In the genomic region with DNA sequence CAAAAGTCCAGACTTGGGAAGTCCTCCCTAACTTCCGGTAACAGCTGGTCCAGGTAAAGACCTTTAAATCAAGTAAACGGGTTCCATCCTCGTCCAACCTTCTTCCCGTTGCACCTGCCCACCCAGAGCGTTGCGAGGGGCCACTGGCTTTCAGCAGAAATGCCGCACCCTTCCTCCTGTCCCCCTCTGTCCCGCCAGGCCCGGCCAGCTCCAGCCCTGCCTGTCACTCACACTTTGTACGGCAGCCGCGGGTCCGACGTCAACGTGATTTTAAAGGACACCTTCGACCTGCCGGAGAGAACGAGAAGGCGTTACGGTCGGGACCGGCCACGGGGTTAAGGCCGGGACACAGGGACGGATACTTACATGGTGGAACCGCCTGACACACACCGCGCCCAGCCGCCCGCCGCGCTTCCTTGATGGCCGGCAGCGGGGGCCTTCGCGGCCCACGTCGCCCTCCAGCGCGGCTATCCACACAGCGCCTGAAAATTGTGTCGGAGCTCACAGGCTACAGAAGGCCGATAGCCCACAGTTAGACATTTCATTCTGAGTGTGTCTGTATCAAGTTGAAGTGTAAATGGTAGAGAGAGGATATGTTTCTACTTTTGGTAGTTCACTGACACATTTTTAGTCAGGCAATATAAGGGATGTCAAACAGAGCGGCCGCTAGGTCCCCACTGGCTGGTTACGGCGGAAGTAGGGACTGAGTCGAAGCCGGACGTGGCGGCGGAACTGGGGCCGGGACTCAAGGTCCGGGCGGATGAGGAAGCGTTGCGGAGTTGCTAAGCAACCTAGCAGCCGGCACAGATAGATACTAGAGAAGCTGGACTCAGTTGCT, we compare ENCODE assay signal across 8 mouse cellular contexts. TPM values are rescaled to one million over a fixed set of nuclear protein-coding genes. Genes with fewer than 3 reads are reported as not detected.
DNase-seq lines count a peak whose midpoint lies in the region; ATAC-seq lines count a peak whose summit lies in the region.

A gene (minus strand): TSS at position 448 of the 838 bp plus-strand sequence.

- ATAC-seq in intestine, embryonic 14.5 days (replicated peaks; ENCODE audit: low FRiP score, low TSS enrichment, low read depth), result peak; percentile 98

- peak within 1 kb of the TSS; percentile 84 for H3K9ac ChIP-seq in intestine, embryonic 14.5 days (ENCODE audit: low read length)

- under 1% methylated on average over 58 of the region's 58 CpGs for WGBS in intestine, embryonic 14.5 days

- H3K4me1 ChIP-seq in intestine, embryonic 14.5 days (replicated peaks; ENCODE audit: control insufficient read depth, insufficient read depth, low read length), result peaks cover 7% of the 10 kb centered on the region; the same call in 1 of the 2 replicates

- no peaks in the 10 kb centered on the region for H3K9me3 ChIP-seq in intestine, embryonic 14.5 days (ENCODE audit: control insufficient read depth, low read length)

- intact Hi-C loops in left cerebral cortex, postnatal 14 days (cut with DNase I), result loop anchor here (10.0 kb wide), 2 partner anchors 291 to 339 kb away; a partner anchor contains a TSS

- H3K27ac ChIP-seq in intestine, embryonic 14.5 days (ENCODE audit: low read depth), result peak within 1 kb of the TSS; percentile 77; the same call in 1 of the 2 replicates

- peaks cover 32% of the 10 kb centered on the region for H3K36me3 ChIP-seq in intestine, embryonic 14.5 days (ENCODE audit: control insufficient read depth, insufficient read depth, low read length)

- no peaks in the 10 kb centered on the region for H3K27me3 ChIP-seq in intestine, embryonic 14.5 days (replicated peaks; ENCODE audit: control insufficient read depth, insufficient read depth, low read length)

- peak within 1 kb of the TSS; percentile 95 for H3K4me2 ChIP-seq in intestine, embryonic 14.5 days (ENCODE audit: low read length)

- H3K4me3 ChIP-seq in intestine, embryonic 14.5 days (ENCODE audit: low read depth, low read length), result peak within 1 kb of the TSS; percentile 98

- DNase-seq in adrenal gland, adult 18-20 months (ENCODE audit: low spot score in 2 of 2), result peak; percentile 80 to 83
- DNase-seq in embryo, embryonic 11 days, result peak; percentile 98
- peak; percentile 91 for DNase-seq in gastrocnemius, postnatal 25 days
- DNase-seq in intestine, embryonic 14.5 days (ENCODE audit: low spot score), result peak; percentile 96
- peak; percentile 94 to 95 for DNase-seq in left cerebral cortex, postnatal 14 days (ENCODE audit: low spot score in 2 of 2)
- peak; percentile 93 for DNase-seq in mesoderm, embryonic 11.5 days (ENCODE audit: low read depth, low spot score)
- DNase-seq in right cerebral cortex, postnatal 36 days (ENCODE audit: low spot score in 2 of 2), result peak; percentile 93 to 94
- DNase-seq in yolk sac, embryonic 10.5 days (ENCODE audit: low spot score), result peak; percentile 93

RNA-seq across cellular contexts. Expression of the gene that starts here (rescaled TPM):
- 10 to 100 TPM; 83.4 to 97.3 TPM for total RNA-seq in adrenal gland, adult 18-20 months (2021)
- 10 to 100 TPM; 33.7 to 42.6 TPM for total RNA-seq in gastrocnemius, postnatal 25 days (2021)
- polyA plus RNA-seq in intestine, embryonic 14.5 days (2014; fragmentation: Nextera tagmentation; extraction: Ambion mirVana), result 92.8 and 102 TPM in 2 replicates
- 10 to 100 TPM; 84.3 to 90.8 TPM for total RNA-seq in left cerebral cortex, postnatal 14 days (2021)

Comparison
In these comparisons a context has a peak if more than half of its experiments do, and no peak if none do; other contexts are left out.
1. Peak in every context shown above with its lines: DNase-seq, ATAC-seq, H3K4me3 ChIP-seq and H3K27ac ChIP-seq.